Mouse (Mus musculus) ES-Bruce4 (cell line): Measurements from ENCODE around the gene Phlpp1.

Source experiments
- CTCF ChIP-seq: IDR thresholded peaks from one replicate; pipeline ENCODE4 v1.8.1; 2011; ENCODE audit warnings: low read depth, low read length
- EP300 ChIP-seq: IDR thresholded peaks from 2 replicates; pipeline ENCODE4 v1.6.1; 2011; ENCODE audit warnings: low read depth, low read length; ENCODE audit not compliant: insufficient read depth
- POLR2A ChIP-seq: IDR thresholded peaks from one replicate; pipeline ENCODE4 v1.8.1; 2011; ENCODE audit warnings: low read length; ENCODE audit not compliant: insufficient read depth

- no peak for TF ChIP-seq CTCF
- no peak for TF ChIP-seq POLR2A
- TF ChIP-seq EP300, result no peak
These were observed 55.1 kb downstream of the Phlpp1 start for GRCm38 (mm10) chr1:106226613-106227012.
